Mouse (Mus musculus): Measurements from ENCODE around the gene Tmem270.

DNA sequence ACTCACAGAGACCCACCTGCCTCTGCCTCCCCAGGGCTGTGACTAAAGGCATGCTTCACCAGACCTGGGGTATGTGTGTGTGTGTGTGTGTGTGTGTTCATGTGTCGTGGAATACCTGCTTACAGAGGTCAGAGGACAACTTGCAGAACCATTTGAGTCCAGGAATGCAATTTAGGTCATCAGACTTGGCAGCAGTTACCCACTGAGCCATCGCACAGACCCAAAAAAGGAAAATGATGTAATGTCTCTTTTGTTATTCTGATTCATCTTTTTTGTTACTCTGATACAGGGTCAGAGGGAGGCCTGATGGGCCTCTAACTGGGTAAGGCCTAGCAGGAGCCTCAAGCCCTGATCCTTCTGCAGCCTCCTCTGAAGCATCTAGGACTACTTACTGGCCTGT lies 36.2 kb upstream of the Tmem270 start:
- TF ChIP-seq POLR2A (IDR thresholded peaks at IDR 0.05; ENCODE audit: control insufficient read depth, extremely low read depth, insufficient read depth, low read length, poor library complexity) (no peak), CTCF (IDR thresholded peaks at IDR 0.05; ENCODE audit: borderline replicate concordance, control insufficient read depth, extremely low read depth, insufficient read depth, low read length, poor library complexity) (no peak)

Data from thymus, adult 2 months (tissue).